Mouse (Mus musculus) stomach, embryonic 15.5 days (tissue): ENCODE data around the gene Fam227a. TPM values are rescaled to one million over a fixed set of nuclear protein-coding genes. Genes with fewer than 3 reads are reported as not detected.
"Not testable (repeated sequence)": the region's sequence is repeated elsewhere in the genome, so short reads cannot be mapped to it uniquely, and the experiment has no call there.

ENCODE experiments used
- ATAC-seq: fragments of 200-750 bp; cut with Nextera tagmentation; 2 replicates; pipeline ENCODE4 v1.8.0; 2017; ENCODE audit warnings: low read depth, moderate number of reproducible peaks, moderate TSS enrichment; ENCODE audit not compliant: insufficient read depth, low FRiP score
- H3K27ac ChIP-seq: fragments of 300-500 bp; sonication (generic); 2 replicates; pipeline ENCODE4 v1.5.1; 2015; ENCODE audit warnings: mild to moderate bottlenecking, inconsistent platforms
- H3K27me3 ChIP-seq: fragments of 300-500 bp; sonication (generic); replicated peaks from 2 replicates; pipeline ENCODE4 v1.6.1; 2015; ENCODE audit warnings: inconsistent platforms
- H3K36me3 ChIP-seq: fragments of 300-500 bp; sonication (generic); 2 replicates; pipeline ENCODE4 v1.6.1; 2015; ENCODE audit warnings: inconsistent platforms
- H3K4me1 ChIP-seq: fragments of 300-500 bp; sonication (generic); 2 replicates; pipeline ENCODE4 v1.6.1; 2015; ENCODE audit warnings: inconsistent platforms
- H3K4me2 ChIP-seq: fragments of 300-500 bp; sonication (generic); 2 replicates; pipeline ENCODE4 v1.6.1; 2015; ENCODE audit warnings: mild to moderate bottlenecking, inconsistent platforms
- H3K4me3 ChIP-seq: fragments of 300-500 bp; sonication (generic); replicated peaks from 2 replicates; pipeline ENCODE4 v1.5.1; 2015; ENCODE audit warnings: inconsistent platforms
- H3K9ac ChIP-seq: fragments of 300-500 bp; sonication (generic); 2 replicates; pipeline ENCODE4 v1.6.1; 2015; ENCODE audit warnings: inconsistent platforms
- H3K9me3 ChIP-seq: fragments of 300-500 bp; sonication (generic); 2 replicates; pipeline ENCODE4 v1.6.1; 2016; ENCODE audit warnings: inconsistent platforms
- WGBS: fragments of 180-500 bp; shearing (Covaris S2); methylation state at CpG from one replicate; pipeline ENCODE4 v1.1.7; 2015; 5-methylcytosine and 5-hydroxymethylcytosine counted together
- polyA plus RNA-seq: library from polyadenylated mRNA; unstranded; fragments of >200 nt; fragmentation: Nextera tagmentation; extraction: Ambion mirVana; gene quantifications from 2 replicates; pipeline ENCODE4 v1.2.1, GENCODE M21; 2015

The Fam227a gene
- polyA plus RNA-seq, 1 experiment from 2014 or later = 1.4 TPM

DNA sequence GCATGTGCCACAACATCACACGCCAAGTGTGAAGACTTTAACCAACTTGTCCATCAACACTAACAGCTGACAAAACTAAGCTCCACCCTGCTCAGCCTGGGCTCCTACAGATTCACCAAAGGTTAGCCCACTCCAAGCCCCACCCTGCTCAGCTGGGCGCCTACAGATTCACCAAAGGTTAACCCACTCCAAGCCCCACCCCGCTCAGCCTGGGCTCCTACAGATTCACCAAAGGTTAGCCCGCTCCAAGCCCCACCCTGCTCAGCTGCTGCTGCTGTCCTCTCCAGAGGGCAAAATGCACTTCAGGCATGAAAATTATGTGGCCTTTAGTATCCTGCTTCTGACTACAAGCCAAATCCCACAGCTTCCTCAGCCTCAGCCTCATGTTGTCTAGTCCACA, 23.2 kb upstream of the Fam227a start:
- H3K9me3 ChIP-seq = no peaks in the 10 kb centered on the region
- no peaks in the 10 kb centered on the region for H3K36me3 ChIP-seq
- H3K27ac ChIP-seq = no peak overlapping the region
- peaks cover 36% of the 10 kb centered on the region for H3K4me1 ChIP-seq
- ATAC-seq = no peak
- no peak overlapping the region for H3K9ac ChIP-seq
- no peak overlapping the region for H3K4me3 ChIP-seq
- no peaks in the 10 kb centered on the region for H3K27me3 ChIP-seq
- WGBS = 85% methylated on average over 4 of the region's 4 CpGs
- no peak overlapping the region for H3K4me2 ChIP-seq

- H3K4me1 ChIP-seq = peaks cover 6% of the 10 kb centered on the region; the same call in 1 of the 2 replicates
- WGBS = 75% methylated on average over 2 of the region's 2 CpGs
- no peak for ATAC-seq
These were observed 19.2 kb upstream of the Fam227a start for GRCm38 (mm10) chr15:79677936-79678335.

DNA sequence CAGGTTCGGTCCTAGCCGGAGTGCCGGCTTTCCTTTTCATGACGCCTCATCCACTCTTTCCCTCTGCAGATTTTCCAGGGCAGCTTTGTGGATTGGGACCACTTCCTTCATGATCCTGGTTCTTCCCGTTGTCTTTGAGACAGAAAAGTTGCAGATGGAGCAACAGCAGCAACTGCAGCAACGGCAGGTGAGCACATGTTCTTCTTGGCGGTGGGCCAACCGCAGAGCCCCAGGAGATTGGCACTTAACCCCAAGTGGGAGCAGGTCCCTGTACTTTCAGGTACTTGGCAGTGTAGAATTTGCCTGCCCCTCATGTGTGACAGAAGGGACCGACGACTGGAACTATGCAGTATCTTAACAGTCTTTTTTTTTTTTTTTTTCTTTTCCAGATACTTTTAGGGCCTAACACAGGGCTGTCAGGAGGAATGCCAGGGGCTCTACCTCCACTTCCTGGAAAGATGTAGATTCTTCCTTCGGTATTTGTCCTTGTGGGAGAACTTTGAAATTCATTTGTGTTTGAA, 13.1 kb upstream of the Fam227a start:
- not testable (repeated sequence) for H3K9ac ChIP-seq, ATAC-seq, H3K27me3 ChIP-seq, H3K27ac ChIP-seq, H3K9me3 ChIP-seq, H3K4me1 ChIP-seq
- 71% methylated on average over 11 of the region's 11 CpGs for WGBS
- Histone ChIP-seq H3K36me3 (peaks cover 25% of the 10 kb centered on the region; the same call in 1 of the 2 replicates), H3K4me2 (peak overlapping the region; percentile 72), H3K4me3 (peak overlapping the region; percentile 94)

More at GRCm38 (mm10) chr15:79677936-79678335, 19.2 kb upstream of the Fam227a start:
- H3K27ac ChIP-seq = no peak overlapping the region
- H3K9ac ChIP-seq = no peak overlapping the region
- no peak overlapping the region for H3K4me3 ChIP-seq
- peaks cover 23% of the 10 kb centered on the region; the same call in 1 of the 2 replicates for H3K36me3 ChIP-seq
- no peaks in the 10 kb centered on the region for H3K27me3 ChIP-seq
- no peak overlapping the region for H3K4me2 ChIP-seq
- H3K9me3 ChIP-seq = no peaks in the 10 kb centered on the region

- no peaks in the 10 kb centered on the region for H3K9me3 ChIP-seq
- H3K27ac ChIP-seq = peak overlapping the region; percentile 61; the same call in 1 of the 2 replicates
- ATAC-seq = peak; percentile 54
These were observed 12.2 kb upstream of the Fam227a start for GRCm38 (mm10) chr15:79670972-79671299.

GRCm38 (mm10) chr15:79670249-79670971, 11.7 kb upstream of the Fam227a start, which contains the start of gene Tomm22:
TSS of gene Tomm22 (plus strand) at chr15:79670861.
- H3K4me3 ChIP-seq = peak within 1 kb of the TSS; percentile 94
- no peaks in the 10 kb centered on the region for H3K27me3 ChIP-seq
- peaks cover 14% of the 10 kb centered on the region; the same call in 1 of the 2 replicates for H3K36me3 ChIP-seq
- H3K9me3 ChIP-seq = no peaks in the 10 kb centered on the region
- peak within 1 kb of the TSS; percentile 61; the same call in 1 of the 2 replicates for H3K27ac ChIP-seq
- H3K4me2 ChIP-seq = peak within 1 kb of the TSS; percentile 72
- peaks cover 7% of the 10 kb centered on the region for H3K4me1 ChIP-seq
- peak within 1 kb of the TSS; percentile 84 for H3K9ac ChIP-seq
- peak; percentile 95 for ATAC-seq
- 16% methylated on average over 33 of the region's 33 CpGs for WGBS

More at GRCm38 (mm10) chr15:79670972-79671299, 12.2 kb upstream of the Fam227a start:
- Histone ChIP-seq H3K36me3 (peaks cover 17% of the 10 kb centered on the region; the same call in 1 of the 2 replicates), H3K4me3 (peak overlapping the region; percentile 94), H3K9ac (peak overlapping the region; percentile 84), H3K4me1 (peaks cover 7% of the 10 kb centered on the region), H3K4me2 (peak overlapping the region; percentile 72), H3K27me3 (no peaks in the 10 kb centered on the region)
- WGBS = under 1% methylated on average over 37 of the region's 37 CpGs

GRCm38 (mm10) chr15:79669195-79669594, 10.4 kb upstream of the Fam227a start:
- peaks cover 7% of the 10 kb centered on the region for H3K4me1 ChIP-seq
- no peak for ATAC-seq
- no peak overlapping the region for H3K4me2 ChIP-seq
- 65% methylated on average over 10 of the region's 10 CpGs for WGBS
- no peak overlapping the region for H3K27ac ChIP-seq
- H3K4me3 ChIP-seq = no peak overlapping the region
- H3K9me3 ChIP-seq = no peaks in the 10 kb centered on the region
- H3K27me3 ChIP-seq = no peaks in the 10 kb centered on the region
- H3K36me3 ChIP-seq = peaks cover 7% of the 10 kb centered on the region; the same call in 1 of the 2 replicates
- no peak overlapping the region for H3K9ac ChIP-seq

- 90% methylated on average over 8 of the region's 8 CpGs for WGBS
- Histone ChIP-seq H3K9me3 (no peaks in the 10 kb centered on the region), H3K36me3 (peaks cover 10% of the 10 kb centered on the region; the same call in 1 of the 2 replicates), H3K4me3 (no peak overlapping the region), H3K27ac (no peak overlapping the region), H3K9ac (no peak overlapping the region), H3K4me2 (no peak overlapping the region), H3K4me1 (0 out of 2 replicates have a peak, but pooled peaks cover 2% of the 10 kb centered on the region), H3K27me3 (no peaks in the 10 kb centered on the region)
- no peak for ATAC-seq
These were observed 5.9 kb upstream of the Fam227a start for GRCm38 (mm10) chr15:79664666-79665065.

- Histone ChIP-seq H3K27me3 (no peaks in the 10 kb centered on the region), H3K27ac (no peak overlapping the region), H3K9ac (no peak overlapping the region), H3K4me2 (no peak overlapping the region), H3K36me3 (peaks cover 8% of the 10 kb centered on the region; the same call in 1 of the 2 replicates), H3K4me3 (no peak overlapping the region), H3K4me1 (0 out of 2 replicates have a peak, but pooled peaks cover 10% of the 10 kb centered on the region), H3K9me3 (no peaks in the 10 kb centered on the region)
- 79% methylated on average over 4 of the region's 4 CpGs for WGBS
- ATAC-seq = no peak
These were observed 3.1 kb upstream of the Fam227a start for GRCm38 (mm10) chr15:79661852-79662251.

GRCm38 (mm10) chr15:79657837-79658530, 772 bp downstream of the Fam227a start:
- 2% methylated on average over 16 of the region's 16 CpGs for WGBS
- Histone ChIP-seq H3K9ac (peak overlapping the region; percentile 76; the same call in 1 of the 2 replicates), H3K27ac (peak overlapping the region; percentile 96), H3K4me2 (peak overlapping the region; percentile 93), H3K4me3 (peak overlapping the region; percentile 63), H3K36me3 (peaks cover 8% of the 10 kb centered on the region; the same call in 1 of the 2 replicates), H3K27me3 (no peaks in the 10 kb centered on the region), H3K9me3 (no peaks in the 10 kb centered on the region), H3K4me1 (0 out of 2 replicates have a peak, but pooled peaks cover 10% of the 10 kb centered on the region)
- ATAC-seq = no peak

DNA sequence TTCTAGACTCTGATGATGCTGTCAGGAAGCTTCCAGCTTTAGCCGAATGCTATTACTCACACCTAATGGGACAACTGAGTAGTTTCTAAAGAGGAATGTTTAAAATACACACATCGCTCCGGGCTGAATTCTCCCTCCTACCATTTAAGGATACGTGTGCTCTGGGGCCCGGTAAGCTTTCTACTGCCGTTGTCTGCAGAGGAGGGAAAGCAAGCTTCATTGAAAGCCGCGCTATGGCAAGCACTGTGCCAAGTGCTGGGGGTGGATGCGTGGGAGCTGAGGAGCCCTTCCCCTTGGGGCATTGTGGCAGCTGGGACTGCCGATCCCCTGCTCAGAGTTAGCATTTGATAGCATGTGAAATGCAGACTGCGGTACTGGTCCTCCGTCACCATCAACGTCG, 2.3 kb downstream of the Fam227a start:
- peak overlapping the region; percentile 69; the same call in 1 of the 2 replicates for H3K27ac ChIP-seq
- ATAC-seq = no peak
- 71% methylated on average over 14 of the region's 14 CpGs for WGBS

DNA sequence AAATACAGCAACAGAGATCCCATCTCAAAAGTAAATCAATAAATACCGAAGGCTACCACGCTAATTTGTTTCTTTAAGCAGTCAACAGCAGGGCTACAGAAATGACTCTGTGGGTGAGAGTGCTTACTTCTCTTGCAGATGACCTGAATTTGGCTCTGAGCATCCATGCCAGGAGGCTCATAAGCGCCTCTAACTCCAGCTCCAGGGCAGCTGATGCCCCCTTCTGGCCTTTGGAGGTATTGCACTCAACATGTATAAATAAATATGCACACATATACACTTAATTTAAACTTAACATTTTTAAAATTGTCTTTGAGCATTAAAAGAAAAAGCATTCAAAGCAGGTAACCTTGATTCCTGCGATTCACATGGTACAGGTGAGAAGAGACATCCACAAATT, 7.3 kb downstream of the Fam227a start:
- no peak overlapping the region for H3K4me2 ChIP-seq
- no peaks in the 10 kb centered on the region for H3K36me3 ChIP-seq
- H3K27ac ChIP-seq = no peak overlapping the region
- no peaks in the 10 kb centered on the region for H3K27me3 ChIP-seq
- no peak for ATAC-seq
- no peak overlapping the region for H3K9ac ChIP-seq
- H3K4me3 ChIP-seq = no peak overlapping the region
- WGBS = 64% methylated on average over 4 of the region's 4 CpGs
- H3K4me1 ChIP-seq = no peaks in the 10 kb centered on the region
- H3K9me3 ChIP-seq = no peaks in the 10 kb centered on the region

More for the DNA sequence above, 2.3 kb downstream of the Fam227a start:
- Histone ChIP-seq H3K4me1 (0 out of 2 replicates have a peak, but pooled peaks cover 10% of the 10 kb centered on the region), H3K4me2 (no peak overlapping the region), H3K36me3 (peaks cover 2% of the 10 kb centered on the region; the same call in 1 of the 2 replicates), H3K9me3 (no peaks in the 10 kb centered on the region), H3K4me3 (no peak overlapping the region), H3K9ac (no peak overlapping the region), H3K27me3 (no peaks in the 10 kb centered on the region)
